Mouse (Mus musculus): ENCODE measurements around the gene Rbm17. TPM values are rescaled to one million over a fixed set of nuclear protein-coding genes. Genes with fewer than 3 reads are reported as not detected.

Rbm17 gene
- polyA plus RNA-seq (2012; rRNA removed), result 116 and 133 TPM in 2 replicates

DNA sequence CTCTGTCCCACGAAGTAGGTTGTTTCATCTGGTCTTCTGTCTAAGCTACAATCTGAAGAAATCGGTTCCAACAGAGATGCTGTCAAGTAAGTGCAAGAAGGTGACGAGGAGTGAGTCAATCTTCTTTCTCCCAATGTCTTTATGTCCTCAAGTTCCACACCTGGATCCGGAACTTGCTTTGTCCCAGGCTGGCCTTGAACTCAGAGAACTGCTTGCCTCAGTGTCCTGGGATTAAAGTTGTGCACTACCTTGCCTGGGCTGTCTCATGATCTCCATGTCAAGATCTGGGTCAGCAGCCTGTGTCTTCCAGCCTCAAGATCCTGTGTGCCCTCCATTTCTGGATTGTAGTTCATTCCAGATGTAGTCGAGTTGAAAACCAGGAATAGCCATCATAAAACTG, at the start of gene Rbm17:
Gene Rbm17, minus strand, starts transcription at position 101 of the 400 bp plus-strand sequence.
- TF ChIP-seq POLR2A (IDR thresholded peaks at IDR 0.05; ENCODE audit: borderline replicate concordance, extremely low read depth, insufficient read depth, insufficient read length, poor library complexity, severe bottlenecking) (no peak), CTCF (IDR thresholded peaks at IDR 0.05; ENCODE audit: borderline replicate concordance, extremely low read depth, insufficient read depth, insufficient read length) (no peak)
- DNase-seq (ENCODE audit: low read depth), result no peak

- no peak for TF ChIP-seq POLR2A (IDR thresholded peaks at IDR 0.05; ENCODE audit: borderline replicate concordance, extremely low read depth, insufficient read depth, insufficient read length, poor library complexity, severe bottlenecking)
- TF ChIP-seq CTCF (IDR thresholded peaks at IDR 0.05; ENCODE audit: borderline replicate concordance, extremely low read depth, insufficient read depth, insufficient read length), result no peak
These were observed 49.4 kb upstream of the Rbm17 start for GRCm38 (mm10) chr2:11653330-11653729.

GRCm38 (mm10) chr2:11652780-11653179, 48.8 kb upstream of the Rbm17 start:
- TF ChIP-seq CTCF (IDR thresholded peaks at IDR 0.05; ENCODE audit: borderline replicate concordance, extremely low read depth, insufficient read depth, insufficient read length) (no peak), POLR2A (IDR thresholded peaks at IDR 0.05; ENCODE audit: borderline replicate concordance, extremely low read depth, insufficient read depth, insufficient read length, poor library complexity, severe bottlenecking) (no peak)
- no peak for DNase-seq (ENCODE audit: low read depth)

More at GRCm38 (mm10) chr2:11653330-11653729, 49.4 kb upstream of the Rbm17 start:
- DNase-seq (ENCODE audit: low read depth), result no peak

DNA sequence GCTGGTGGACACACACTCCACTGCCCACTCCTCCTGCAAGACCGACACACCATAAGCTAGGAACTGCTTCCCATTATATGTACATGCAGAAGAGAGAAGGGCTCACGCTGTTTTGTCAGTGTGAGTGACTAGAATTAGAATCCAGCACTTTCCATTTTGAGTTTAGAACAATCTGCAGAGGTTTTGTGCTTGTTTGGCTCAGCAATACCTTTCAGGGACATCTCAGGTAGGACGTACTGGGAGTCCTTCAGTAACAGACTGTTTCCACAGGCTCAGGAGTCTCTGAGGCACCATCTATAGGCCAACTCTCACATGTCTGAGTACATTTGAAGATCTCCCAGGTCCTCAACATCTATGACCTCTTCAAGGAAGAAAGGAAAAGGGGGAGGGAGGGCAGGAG, 48.2 kb upstream of the Rbm17 start:
- DNase-seq (ENCODE audit: low read depth), result no peak
- TF ChIP-seq POLR2A (IDR thresholded peaks at IDR 0.05; ENCODE audit: borderline replicate concordance, extremely low read depth, insufficient read depth, insufficient read length, poor library complexity, severe bottlenecking), result no peak
- no peak for TF ChIP-seq CTCF (IDR thresholded peaks at IDR 0.05; ENCODE audit: borderline replicate concordance, extremely low read depth, insufficient read depth, insufficient read length)

DNA sequence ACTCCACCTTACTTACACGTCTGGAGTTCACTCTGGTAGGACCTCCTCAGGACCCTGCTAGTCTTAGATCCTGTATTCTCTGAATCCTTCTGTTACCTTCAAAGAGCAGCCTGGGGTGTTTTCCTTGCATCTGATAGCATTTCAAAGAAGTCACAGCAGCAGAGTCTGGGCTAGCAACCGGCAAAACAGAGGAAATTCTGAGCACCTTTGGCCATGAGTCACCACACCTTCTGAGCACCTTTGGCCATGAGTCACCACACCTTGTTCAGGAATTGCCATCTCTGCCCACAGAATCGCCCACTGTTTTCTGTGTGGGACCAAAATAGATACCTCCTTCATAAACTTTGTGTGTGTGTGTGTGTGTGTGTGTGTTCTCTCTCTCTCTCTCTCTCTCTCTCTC, 47.5 kb upstream of the Rbm17 start:
- TF ChIP-seq CTCF (IDR thresholded peaks at IDR 0.05; ENCODE audit: borderline replicate concordance, extremely low read depth, insufficient read depth, insufficient read length) (no peak), POLR2A (IDR thresholded peaks at IDR 0.05; ENCODE audit: borderline replicate concordance, extremely low read depth, insufficient read depth, insufficient read length, poor library complexity, severe bottlenecking) (no peak)
- no peak for DNase-seq (ENCODE audit: low read depth)

DNA sequence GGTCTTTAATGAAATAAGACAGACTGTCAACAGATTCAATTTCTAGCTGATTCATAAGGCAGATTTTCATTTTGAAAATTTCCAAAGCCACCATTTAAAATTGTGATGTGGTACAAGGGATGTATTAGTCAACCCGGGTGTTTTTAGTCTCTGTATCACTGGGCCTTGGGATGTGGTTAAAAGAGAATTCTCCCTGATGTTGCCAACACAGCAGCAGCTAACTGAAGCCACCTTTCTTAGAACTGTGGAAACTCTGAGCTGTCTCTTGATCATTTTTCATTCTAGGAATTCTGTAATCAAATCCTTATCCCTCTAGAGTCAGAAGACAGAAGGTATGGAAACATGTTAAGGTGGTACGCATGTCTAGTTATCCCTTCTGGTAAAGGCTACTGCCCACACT, 41.3 kb upstream of the Rbm17 start:
- TF ChIP-seq POLR2A (IDR thresholded peaks at IDR 0.05; ENCODE audit: borderline replicate concordance, extremely low read depth, insufficient read depth, insufficient read length, poor library complexity, severe bottlenecking) (no peak), CTCF (IDR thresholded peaks at IDR 0.05; ENCODE audit: borderline replicate concordance, extremely low read depth, insufficient read depth, insufficient read length) (no peak)
- no peak for DNase-seq (ENCODE audit: low read depth)

- no peak for TF ChIP-seq POLR2A (IDR thresholded peaks at IDR 0.05; ENCODE audit: borderline replicate concordance, extremely low read depth, insufficient read depth, insufficient read length, poor library complexity, severe bottlenecking)
- DNase-seq (ENCODE audit: low read depth), result no peak
These were observed 40.1 kb upstream of the Rbm17 start for GRCm38 (mm10) chr2:11644057-11644456.

DNA sequence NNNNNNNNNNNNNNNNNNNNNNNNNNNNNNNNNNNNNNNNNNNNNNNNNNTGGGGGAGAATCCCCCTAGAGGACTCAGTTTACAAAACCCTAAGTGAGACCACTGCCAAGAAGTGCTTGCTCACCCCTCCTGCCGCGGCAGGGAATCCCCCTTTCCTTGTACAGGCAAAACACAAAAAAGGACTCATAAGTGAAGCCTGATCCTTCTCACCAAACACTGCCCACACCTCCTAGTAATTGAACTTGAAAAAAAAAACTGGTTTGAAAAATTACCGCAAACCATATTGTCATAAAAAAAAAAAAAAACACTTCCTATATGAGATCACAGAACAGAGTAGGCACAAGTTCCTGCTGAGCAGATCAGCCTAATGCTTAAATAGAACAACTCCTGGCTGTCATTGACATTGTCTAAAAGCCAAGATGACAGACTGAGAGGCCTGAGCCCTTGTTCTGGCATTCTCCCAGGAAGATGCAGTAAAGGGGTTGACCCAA, 38.5 kb upstream of the Rbm17 start, which contains the start of gene Il2ra:
Gene Il2ra, plus strand, starts transcription at position 357 of the 491 bp plus-strand sequence.
- DNase-seq (ENCODE audit: low read depth), result no peak
- no peak for TF ChIP-seq POLR2A (IDR thresholded peaks at IDR 0.05; ENCODE audit: borderline replicate concordance, extremely low read depth, insufficient read depth, insufficient read length, poor library complexity, severe bottlenecking)
- TF ChIP-seq CTCF (IDR thresholded peaks at IDR 0.05; ENCODE audit: borderline replicate concordance, extremely low read depth, insufficient read depth, insufficient read length), result no peak

- no peak for DNase-seq (ENCODE audit: low read depth)
- TF ChIP-seq POLR2A (IDR thresholded peaks at IDR 0.05; ENCODE audit: borderline replicate concordance, extremely low read depth, insufficient read depth, insufficient read length, poor library complexity, severe bottlenecking) (no peak), CTCF (IDR thresholded peaks at IDR 0.05; ENCODE audit: borderline replicate concordance, extremely low read depth, insufficient read depth, insufficient read length) (no peak)
These were observed 33.2 kb upstream of the Rbm17 start for GRCm38 (mm10) chr2:11637115-11637514.

DNA sequence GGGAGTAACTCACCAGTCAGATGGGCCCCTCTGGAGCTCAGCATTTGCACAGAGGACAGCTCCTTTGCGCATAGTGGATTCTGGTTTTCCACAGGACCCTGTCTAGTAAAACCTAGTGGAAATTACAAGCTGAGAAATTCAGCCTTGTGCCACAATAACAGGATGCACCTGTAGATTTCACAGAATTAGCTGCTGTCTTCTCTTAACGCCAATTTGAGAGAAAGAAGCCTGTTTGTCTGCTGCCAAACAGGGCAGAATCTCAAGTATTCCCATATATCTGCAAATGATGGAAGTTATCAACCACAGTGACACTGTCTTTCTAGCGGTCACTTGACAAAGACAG, 32.2 kb upstream of the Rbm17 start:
- DNase-seq (ENCODE audit: low read depth), result no peak
- no peak for TF ChIP-seq CTCF (IDR thresholded peaks at IDR 0.05; ENCODE audit: borderline replicate concordance, extremely low read depth, insufficient read depth, insufficient read length)
- TF ChIP-seq POLR2A (IDR thresholded peaks at IDR 0.05; ENCODE audit: borderline replicate concordance, extremely low read depth, insufficient read depth, insufficient read length, poor library complexity, severe bottlenecking), result no peak

DNA sequence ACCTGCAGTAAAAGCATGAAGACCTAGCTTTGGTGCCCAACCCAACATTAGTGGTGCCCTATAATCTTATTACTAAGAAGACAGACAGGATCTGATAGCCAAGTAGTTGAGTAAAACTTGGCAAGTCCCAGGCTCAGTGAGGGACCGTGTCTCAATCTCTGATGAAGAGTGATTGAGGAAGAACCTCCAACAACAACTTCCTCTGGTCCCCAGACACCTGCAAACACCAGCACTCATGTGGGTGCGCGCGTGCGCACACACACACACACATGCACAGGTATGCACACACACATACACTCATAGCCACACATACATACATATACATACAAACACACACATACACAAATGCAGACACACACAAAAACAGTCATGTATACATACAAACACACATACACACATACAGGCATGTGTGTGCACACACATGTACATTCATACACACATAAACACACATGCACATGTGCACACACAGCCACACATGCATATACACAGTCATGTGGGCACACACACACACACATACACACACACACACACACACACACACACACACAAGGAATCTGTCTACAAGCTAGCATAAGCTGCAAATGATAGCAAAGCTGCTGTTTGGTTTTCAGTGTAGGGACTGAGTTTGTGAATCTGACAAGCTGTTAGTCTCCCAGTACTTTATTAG, 31.7 kb upstream of the Rbm17 start:
- TF ChIP-seq CTCF (IDR thresholded peaks at IDR 0.05; ENCODE audit: borderline replicate concordance, extremely low read depth, insufficient read depth, insufficient read length) (no peak), POLR2A (IDR thresholded peaks at IDR 0.05; ENCODE audit: borderline replicate concordance, extremely low read depth, insufficient read depth, insufficient read length, poor library complexity, severe bottlenecking) (no peak)
- no peak for DNase-seq (ENCODE audit: low read depth)

DNA sequence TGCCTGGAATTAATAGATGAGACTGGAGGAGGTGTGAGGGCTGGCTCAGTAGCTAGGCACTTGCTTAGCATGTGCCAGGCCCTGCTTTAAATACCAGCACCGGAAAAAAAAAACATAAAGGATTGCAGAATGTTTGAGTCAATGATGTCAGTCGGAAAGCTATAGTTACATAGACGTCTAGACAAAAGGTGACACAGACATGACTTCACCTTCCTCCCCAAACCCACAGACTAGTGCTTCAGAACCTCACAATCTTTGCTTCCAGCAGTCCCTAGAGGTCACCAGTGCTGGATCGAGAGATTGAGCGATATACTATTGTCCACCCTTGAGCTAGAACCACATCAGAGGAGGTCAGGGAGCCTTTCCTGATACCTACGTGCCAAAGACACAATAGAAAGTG, 31.1 kb upstream of the Rbm17 start:
- TF ChIP-seq POLR2A (IDR thresholded peaks at IDR 0.05; ENCODE audit: borderline replicate concordance, extremely low read depth, insufficient read depth, insufficient read length, poor library complexity, severe bottlenecking), result no peak
- TF ChIP-seq CTCF (IDR thresholded peaks at IDR 0.05; ENCODE audit: borderline replicate concordance, extremely low read depth, insufficient read depth, insufficient read length), result no peak
- DNase-seq (ENCODE audit: low read depth), result no peak

Data from brain, embryonic 14.5 days (tissue).